Mouse (Mus musculus) layer of hippocampus, postnatal 25 days (tissue): ENCODE measurements at regions not wholly inside any gene's neighbourhood (a gene's known extent, or its start where the extent isn't known, plus 50 kb on each side); places are given as distances from the start of the nearest gene placed in this dataset.
"Not testable (repeated sequence)": the region's sequence is repeated elsewhere in the genome, so short reads cannot be mapped to it uniquely, and the experiment has no call there.

ENCODE experiments used
- DNase-seq, 2 experiments: peaks; one replicate each; pipeline ENCODE4 v3.0.0; 2022; ENCODE audit warnings: mixed read lengths in 2 of 2, low spot score in 1 of 2; ENCODE audit errors: extremely low spot score in 1 of 2

DNA sequence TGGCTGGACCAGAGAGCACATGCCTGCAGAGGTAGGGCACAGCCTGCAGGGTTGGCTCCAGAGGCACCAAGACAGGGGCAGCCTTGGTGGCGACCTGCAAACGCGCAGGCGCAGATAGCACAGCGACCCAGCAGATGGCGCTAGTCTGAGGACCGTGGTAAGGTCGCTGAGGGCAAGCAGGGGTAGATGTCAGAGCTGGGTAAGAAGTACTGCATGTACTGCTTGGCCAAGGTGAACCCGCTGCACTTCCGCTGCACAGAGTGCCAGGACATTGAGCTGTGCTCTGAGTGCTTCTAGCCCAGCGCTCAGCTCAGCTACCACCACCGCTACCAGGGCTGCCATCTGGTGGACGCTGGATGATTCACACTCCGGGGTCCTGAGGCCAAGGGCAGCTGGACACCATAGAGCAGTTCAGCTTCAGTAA is 68.3 kb downstream of the Hsp90b1 start:
- DNase-seq = peak; percentile 59 to 76

DNA sequence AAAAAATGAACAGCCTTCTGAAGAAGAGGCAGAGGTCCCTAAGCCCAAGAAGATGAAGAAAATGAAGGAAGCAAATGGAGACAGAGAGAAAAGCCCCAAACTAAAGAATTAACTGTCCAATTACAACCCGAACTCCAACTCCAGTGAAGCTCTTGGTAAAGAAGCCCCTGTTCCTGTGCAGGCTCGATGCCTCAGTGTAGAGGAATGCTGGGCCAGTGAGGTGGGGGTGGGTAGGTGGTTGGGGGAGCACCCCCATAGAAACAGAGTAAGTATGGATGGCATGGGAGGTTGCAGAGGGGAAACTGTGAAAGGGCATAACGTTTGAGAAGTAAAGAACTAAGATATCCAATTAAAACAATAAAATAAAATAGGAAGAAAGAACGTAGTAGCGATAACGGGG is 68.8 kb downstream of the Hsp90b1 start:
- not testable (repeated sequence) for DNase-seq

DNA sequence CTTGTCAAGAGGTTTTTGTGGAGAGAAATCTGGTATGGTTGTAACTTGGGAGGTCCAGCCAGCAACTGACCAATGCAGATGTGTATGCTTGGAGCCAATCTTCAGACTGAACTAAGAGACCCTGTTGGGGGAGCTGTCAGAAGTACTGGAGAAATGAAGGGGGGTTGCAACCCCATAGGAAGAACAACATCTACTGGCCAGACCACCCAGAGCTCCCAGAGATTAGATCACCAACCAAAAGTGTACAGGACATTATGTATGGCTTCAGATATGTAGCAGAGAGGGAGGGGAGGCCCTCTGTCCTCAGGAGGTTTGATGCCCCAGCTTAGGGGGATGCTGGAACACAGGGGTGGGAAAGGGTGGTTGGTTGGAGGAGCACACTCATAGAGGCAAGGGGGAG is 78.6 kb downstream of the Hsp90b1 start:
- not testable (repeated sequence) for DNase-seq

DNA sequence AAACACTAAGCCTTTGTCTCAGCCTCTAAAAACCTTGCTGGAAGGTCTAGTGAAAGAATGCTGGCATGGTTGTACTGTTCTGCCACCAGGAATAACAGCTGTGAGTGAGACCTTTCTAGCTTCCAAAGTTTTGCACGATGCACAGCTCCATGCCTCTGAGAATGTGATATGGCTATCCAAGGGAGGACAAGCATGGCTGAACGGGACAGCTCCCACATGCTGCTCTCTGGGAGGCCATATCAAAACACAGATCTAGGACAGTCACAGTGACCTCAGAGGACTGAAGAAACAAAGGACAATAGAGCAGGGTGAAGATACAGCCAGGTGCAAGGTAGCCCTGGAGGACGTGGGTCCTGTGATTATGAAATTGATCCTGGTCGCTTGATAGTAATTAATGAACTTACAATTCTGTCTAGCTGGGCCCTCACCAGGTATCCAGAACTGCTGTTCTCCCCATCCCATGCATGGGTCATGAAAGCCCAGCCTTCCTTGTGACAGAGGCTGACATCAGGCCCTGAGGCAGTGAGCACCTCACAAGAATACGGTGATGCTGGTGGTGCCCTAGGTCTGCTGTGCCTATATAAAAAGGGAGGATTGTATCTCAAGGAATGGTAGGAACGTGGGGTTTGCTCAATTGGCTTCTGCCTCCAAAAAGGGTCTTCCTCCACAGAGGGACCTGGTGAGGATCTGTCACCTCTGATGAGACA is 87.2 kb downstream of the Hsp90b1 start:
- DNase-seq = not testable (repeated sequence)

DNA sequence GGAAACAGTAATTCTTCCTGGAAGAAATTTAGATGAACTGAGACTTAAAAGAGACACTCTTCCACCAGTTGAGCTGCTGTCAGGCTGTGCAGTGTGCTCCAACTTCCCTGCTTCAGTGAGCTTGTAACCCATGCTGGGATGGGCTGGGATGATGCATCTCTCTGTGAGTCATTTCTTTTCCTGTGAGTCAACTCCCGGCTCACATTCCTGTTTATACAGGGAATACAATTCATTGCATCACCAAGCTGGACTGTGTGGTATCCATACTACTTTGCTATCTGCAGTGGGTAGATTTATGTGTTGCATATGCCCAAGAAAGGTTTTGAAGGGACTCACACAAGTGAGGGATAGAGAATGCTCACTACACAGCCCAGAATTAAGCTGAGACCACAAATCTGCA is 93.0 kb downstream of the Hsp90b1 start:
- not testable (repeated sequence) for DNase-seq

DNA sequence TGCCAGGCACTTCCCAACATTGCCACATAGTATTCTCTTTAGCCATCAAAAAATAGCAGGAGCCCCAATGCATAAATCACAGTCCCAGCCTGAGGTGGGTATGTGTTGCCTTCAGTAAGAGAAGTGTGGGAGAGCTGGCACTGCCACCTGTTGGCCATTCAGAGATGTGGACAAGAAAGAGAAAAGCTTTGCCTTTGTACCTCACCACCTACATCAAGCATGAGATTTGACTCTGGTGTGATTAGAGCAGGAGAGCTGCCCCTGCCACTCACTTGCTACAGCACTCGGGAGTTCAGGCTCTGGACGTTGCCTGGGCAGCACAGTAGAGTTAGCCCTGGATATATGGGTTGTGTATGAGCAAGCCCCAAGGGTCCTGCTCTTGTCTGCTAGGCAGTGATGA is 95.3 kb downstream of the Hsp90b1 start:
- not testable (repeated sequence) for DNase-seq

DNA sequence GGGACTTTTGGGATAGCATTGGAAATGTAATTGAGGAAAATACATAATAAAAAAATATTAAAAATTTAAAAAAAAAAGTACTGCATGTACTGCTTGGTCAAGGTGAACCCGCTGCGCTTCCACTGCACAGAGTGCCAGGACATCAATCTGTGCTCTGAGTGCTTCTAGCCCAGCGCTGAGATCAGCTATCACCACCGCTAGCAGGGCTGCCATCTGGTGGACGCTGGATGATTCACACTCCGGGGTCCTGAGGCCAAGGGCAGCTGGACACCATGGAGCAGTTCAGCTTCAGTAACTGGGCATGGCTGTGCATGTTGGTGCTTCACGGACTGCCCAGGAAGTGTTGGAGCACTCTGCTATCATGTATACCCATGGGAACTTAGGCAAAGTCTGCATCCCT is 102.1 kb upstream of the Syn3 start:
- not testable (repeated sequence) for DNase-seq

DNA sequence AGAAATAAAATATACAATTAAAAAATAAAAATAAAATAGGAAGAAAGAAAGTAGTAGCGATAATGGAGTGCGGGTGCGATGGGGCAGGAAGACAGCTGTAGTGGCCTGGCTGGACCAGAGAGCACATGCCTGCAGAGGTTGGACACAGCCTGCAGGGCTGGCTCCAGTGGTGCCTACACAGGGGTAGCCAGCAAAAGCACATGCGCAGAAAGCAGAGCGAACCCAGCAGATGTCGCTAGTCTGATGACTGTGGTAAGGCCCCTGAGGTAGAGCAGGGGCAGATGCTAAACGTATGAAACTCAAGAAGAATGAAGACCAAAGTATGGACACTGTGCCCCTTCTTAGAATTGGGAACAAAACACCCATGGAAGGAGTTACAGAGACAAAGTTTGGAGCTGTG is 101.3 kb upstream of the Syn3 start:
- peak in 1 of 2 experiments; percentile 4 for DNase-seq

GRCm38 (mm10) chr10:86590211-86590610 is 91.5 kb upstream of the Syn3 start:
- not testable (repeated sequence) for DNase-seq

- not testable (repeated sequence) for DNase-seq
Measured at GRCm38 (mm10) chr10:86566875-86567274, 68.2 kb upstream of the Syn3 start.

GRCm38 (mm10) chr10:86555843-86556242 is 57.1 kb upstream of the Syn3 start:
- no peak for DNase-seq
